Mouse (Mus musculus) olfactory bulb, adult 2 months (tissue): ENCODE measurements at regions not wholly inside any gene's neighbourhood (a gene's known extent, or its start where the extent isn't known, plus 50 kb on each side); places are given as distances from the start of the nearest gene placed in this dataset.

Source experiments
- H3K27ac ChIP-seq: fragments of 200-500 bp; 2 replicates; pipeline ENCODE4 v1.5.1; 2012; ENCODE audit warnings: low read depth, low read length; ENCODE audit not compliant: insufficient read depth
- H3K4me1 ChIP-seq: fragments of 200-500 bp; 2 replicates; pipeline ENCODE4 v1.6.1; 2012; ENCODE audit warnings: low read length; ENCODE audit not compliant: control insufficient read depth, insufficient read depth
- H3K4me3 ChIP-seq: fragments of 200-500 bp; 2 replicates; pipeline ENCODE4 v1.5.1; 2012; ENCODE audit warnings: mild to moderate bottlenecking, low read depth, low read length, moderate library complexity; ENCODE audit not compliant: insufficient read depth
- CTCF ChIP-seq: fragments of 200-500 bp; IDR thresholded peaks from 2 replicates; pipeline ENCODE4 v1.5.1; 2012; ENCODE audit warnings: low read depth, mild to moderate bottlenecking, low read length, moderate library complexity; ENCODE audit not compliant: insufficient read depth
- POLR2A ChIP-seq: fragments of 200-500 bp; IDR thresholded peaks from 2 replicates; pipeline ENCODE4 v1.6.1; 2012; ENCODE audit warnings: mild to moderate bottlenecking, low read depth, low read length, moderate library complexity; ENCODE audit not compliant: insufficient read depth
- WGBS: fragments of 180-500 bp; shearing (Covaris S2); methylation state at CpG from one replicate; pipeline ENCODE4 v1.1.7; 2018; 5-methylcytosine and 5-hydroxymethylcytosine counted together

- Histone ChIP-seq H3K4me1 (no peaks in the 10 kb centered on the region), H3K4me3 (no peak overlapping the region), H3K27ac (no peak overlapping the region)
- TF ChIP-seq CTCF (no peak), POLR2A (no peak)
- 83% methylated on average over 2 of the region's 2 CpGs for WGBS
These were observed 409.6 kb downstream of the Klf5 start for GRCm38 (mm10) chr14:99708066-99708465.

GRCm38 (mm10) chr14:99709764-99710163 is 411.3 kb downstream of the Klf5 start:
- WGBS = 58% methylated on average over 2 of the region's 2 CpGs
- no peak overlapping the region for H3K27ac ChIP-seq
- H3K4me1 ChIP-seq = no peaks in the 10 kb centered on the region
- no peak for TF ChIP-seq CTCF
- no peak for TF ChIP-seq POLR2A
- no peak overlapping the region for H3K4me3 ChIP-seq

- no peak for TF ChIP-seq POLR2A
- no peak for TF ChIP-seq CTCF
- no peak overlapping the region for H3K27ac ChIP-seq
- H3K4me1 ChIP-seq = no peaks in the 10 kb centered on the region
- H3K4me3 ChIP-seq = no peak overlapping the region
- WGBS = 93% methylated on average over 12 of the region's 12 CpGs
These were observed 412.2 kb downstream of the Klf5 start for GRCm38 (mm10) chr14:99710656-99711177.

GRCm38 (mm10) chr14:99712624-99713023 is 414.1 kb downstream of the Klf5 start:
- no peak overlapping the region for H3K27ac ChIP-seq
- 46% methylated on average over 7 of the region's 7 CpGs for WGBS
- no peak for TF ChIP-seq CTCF
- TF ChIP-seq POLR2A = no peak
- no peaks in the 10 kb centered on the region for H3K4me1 ChIP-seq
- H3K4me3 ChIP-seq = no peak overlapping the region

GRCm38 (mm10) chr14:99713069-99713830 is 414.8 kb downstream of the Klf5 start:
- no peaks in the 10 kb centered on the region for H3K4me1 ChIP-seq
- WGBS = 90% methylated on average over 8 of the region's 8 CpGs
- H3K27ac ChIP-seq = no peak overlapping the region
- no peak for TF ChIP-seq POLR2A
- H3K4me3 ChIP-seq = no peak overlapping the region

- WGBS = 73% methylated on average over 7 of the region's 7 CpGs
- Histone ChIP-seq H3K4me3 (no peak overlapping the region), H3K4me1 (no peaks in the 10 kb centered on the region), H3K27ac (no peak overlapping the region)
- no peak for TF ChIP-seq CTCF
- TF ChIP-seq POLR2A = no peak
These were observed 435.1 kb downstream of the Klf5 start for GRCm38 (mm10) chr14:99733474-99734199.

GRCm38 (mm10) chr14:99734200-99734567 is 435.7 kb downstream of the Klf5 start:
- Histone ChIP-seq H3K4me3 (no peak overlapping the region), H3K27ac (no peak overlapping the region), H3K4me1 (no peaks in the 10 kb centered on the region)
- no peak for TF ChIP-seq POLR2A
- no peak for TF ChIP-seq CTCF
- WGBS = 67% methylated on average over 7 of the region's 7 CpGs

- Histone ChIP-seq H3K4me3 (no peak overlapping the region), H3K4me1 (0 out of 2 replicates have a peak, but pooled peaks cover 5% of the 10 kb centered on the region)
- 92% methylated on average over 17 of the region's 17 CpGs for WGBS
These were observed 445.3 kb downstream of the Klf5 start for GRCm38 (mm10) chr14:99743625-99744297.

GRCm38 (mm10) chr14:99745209-99745608 is 446.7 kb downstream of the Klf5 start:
- Histone ChIP-seq H3K27ac (no peak overlapping the region), H3K4me3 (no peak overlapping the region), H3K4me1 (0 out of 2 replicates have a peak, but pooled peaks cover 5% of the 10 kb centered on the region)
- WGBS = 85% methylated on average over 7 of the region's 7 CpGs
- no peak for TF ChIP-seq CTCF
- TF ChIP-seq POLR2A = no peak

More at GRCm38 (mm10) chr14:99743625-99744297, 445.3 kb downstream of the Klf5 start:
- no peak overlapping the region for H3K27ac ChIP-seq
- TF ChIP-seq CTCF = no peak
- no peak for TF ChIP-seq POLR2A
